Mouse (Mus musculus) cerebellum, adult 2 months (tissue): ENCODE measurements around the gene Pin1.

Experiments
- CTCF ChIP-seq: fragments of 200-500 bp; IDR thresholded peaks from 2 replicates; pipeline ENCODE4 v1.5.1; 2011; ENCODE audit warnings: low read depth, mild to moderate bottlenecking, control low read depth, low read length, moderate library complexity, borderline replicate concordance; ENCODE audit not compliant: insufficient read depth
- POLR2A ChIP-seq: fragments of 200-500 bp; IDR thresholded peaks from 2 replicates; pipeline ENCODE4 v1.6.1; 2011; ENCODE audit warnings: low read length, control low read depth, borderline replicate concordance; ENCODE audit not compliant: insufficient read depth

- TF ChIP-seq CTCF (no peak), POLR2A (no peak)
Observed at GRCm38 (mm10) chr9:20665925-20666324, 14.0 kb downstream of the Pin1 start.
